ENCODE assay signal across 19 mouse cellular contexts in the genomic region with DNA sequence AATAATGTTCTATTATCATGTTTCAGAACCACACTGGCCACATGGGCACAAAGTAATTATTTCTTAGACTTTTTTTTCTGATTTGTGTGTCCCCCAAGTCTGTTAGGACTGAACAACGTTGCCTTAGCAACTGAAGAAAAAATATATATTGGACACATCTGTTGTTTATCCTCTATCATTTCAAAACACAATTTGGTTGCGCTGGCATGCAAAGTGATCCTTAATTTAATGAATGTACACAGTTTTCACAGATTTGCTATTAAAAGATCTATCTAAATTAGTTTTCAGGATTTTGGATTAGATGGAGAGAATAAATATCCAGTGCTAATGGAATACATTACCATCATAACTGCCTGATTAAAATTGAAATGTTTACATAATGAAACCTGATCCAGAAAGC.
"Had no signal": no experiment of that assay in that cellular context is flagged by ENCODE, and none has a peak within 500 bp of the region (broad histone marks: within the 10 kb centered on the region; RNA-seq: fewer than 3 reads in every experiment).

No protein-coding gene starts in this region.

- H3K4me3 ChIP-seq: kidney, embryonic 15.5 days; limb, embryonic 10.5 days; limb, embryonic 13.5 days; liver, embryonic 12.5 days; liver, embryonic 15.5 days; lung, embryonic 15.5 days; midbrain, embryonic 12.5 days; midbrain, embryonic 15.5 days; neural tube, embryonic 12.5 days had no signal

- DNase-seq: kidney, adult 8-10 months; kidney, postnatal 10 days; kidney, postnatal 4 days; liver; lung, adult 18-20 months; lung, postnatal 10 days; lung, postnatal 36 days; thymus, adult 18-20 months; thymus, postnatal 36 days had no signal

- ATAC-seq: intestine, postnatal 0 days; liver, embryonic 12.5 days; midbrain, embryonic 15.5 days had no signal

- H3K36me3 ChIP-seq: kidney, embryonic 15.5 days; limb, embryonic 10.5 days; limb, embryonic 13.5 days; liver, embryonic 12.5 days; liver, embryonic 15.5 days; lung, embryonic 15.5 days; midbrain, embryonic 12.5 days; midbrain, embryonic 15.5 days; neural tube, embryonic 12.5 days had no signal

- H3K4me1 ChIP-seq: kidney, embryonic 15.5 days; liver, embryonic 12.5 days; liver, embryonic 15.5 days; lung, embryonic 15.5 days; midbrain, embryonic 12.5 days; midbrain, embryonic 15.5 days; neural tube, embryonic 12.5 days had no signal

- H3K27me3 ChIP-seq: kidney, embryonic 15.5 days; limb, embryonic 13.5 days; liver, embryonic 12.5 days; liver, embryonic 15.5 days; lung, embryonic 15.5 days; midbrain, embryonic 12.5 days; midbrain, embryonic 15.5 days; neural tube, embryonic 12.5 days had no signal

- H3K9ac ChIP-seq: kidney, embryonic 15.5 days; limb, embryonic 13.5 days; liver, embryonic 12.5 days; liver, embryonic 15.5 days; lung, embryonic 15.5 days; midbrain, embryonic 12.5 days; midbrain, embryonic 15.5 days; neural tube, embryonic 12.5 days had no signal

- H3K9me3 ChIP-seq: kidney, embryonic 15.5 days; limb, embryonic 10.5 days; limb, embryonic 13.5 days; liver, embryonic 12.5 days; liver, embryonic 15.5 days; lung, embryonic 15.5 days; midbrain, embryonic 12.5 days; midbrain, embryonic 15.5 days; neural tube, embryonic 12.5 days had no signal

- H3K4me2 ChIP-seq: kidney, embryonic 15.5 days; limb, embryonic 13.5 days; liver, embryonic 12.5 days; liver, embryonic 15.5 days; lung, embryonic 15.5 days; midbrain, embryonic 12.5 days; midbrain, embryonic 15.5 days; neural tube, embryonic 12.5 days had no signal

- H3K27ac ChIP-seq: kidney, embryonic 15.5 days; limb, embryonic 13.5 days; liver, embryonic 12.5 days; liver, embryonic 15.5 days; lung, embryonic 15.5 days; midbrain, embryonic 12.5 days; midbrain, embryonic 15.5 days; neural tube, embryonic 12.5 days had no signal
